Mouse (Mus musculus): Measurements from ENCODE around the gene Tpx2. TPM values are rescaled to one million over a fixed set of nuclear protein-coding genes. Genes with fewer than 3 reads are reported as not detected.

Gene Tpx2
- polyA plus RNA-seq (2016; fragmentation: Nextera tagmentation; extraction: Ambion mirVana): 162 and 163 TPM in 2 replicates

DNA sequence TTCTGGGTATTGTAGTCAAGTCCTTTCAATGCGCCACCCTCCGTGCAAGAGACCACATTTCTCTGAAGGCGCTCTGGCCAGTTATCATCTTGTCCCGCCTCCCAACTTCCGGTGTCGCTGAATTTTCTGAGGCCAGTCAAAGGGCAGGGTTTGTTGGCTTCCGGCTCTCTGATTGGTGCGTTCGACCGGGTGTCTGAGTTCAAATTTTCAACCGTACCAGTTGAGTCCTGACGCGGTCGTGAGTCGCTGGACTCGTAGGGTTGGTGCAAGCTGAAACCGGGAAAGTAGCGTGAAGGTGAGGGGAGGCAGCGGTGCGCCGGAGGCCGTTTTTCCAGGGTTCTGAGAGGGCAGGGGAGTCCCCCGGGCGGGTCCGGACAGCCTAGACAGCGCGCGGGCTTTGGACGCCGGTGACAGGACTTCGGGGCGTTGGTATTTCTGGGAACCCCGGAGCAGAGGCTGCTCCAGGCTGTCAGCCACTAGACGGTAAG is at the start of gene Tpx2:
Tpx2 (plus strand) TSS at position 150 of the 488 bp plus-strand sequence.
- Histone ChIP-seq H3K4me3 (peak within 1 kb of the TSS; percentile 93), H3K27me3 (ENCODE audit: poor library complexity, severe bottlenecking) (no peaks in the 10 kb centered on the region), H3K36me3 (replicated peaks) (peaks cover 36% of the 10 kb centered on the region), H3K4me1 (peaks cover 25% of the 10 kb centered on the region), H3K27ac (peak within 1 kb of the TSS; percentile 95), H3K9me3 (no peaks in the 10 kb centered on the region)
- peak; percentile 100 for DNase-seq (ENCODE audit: extremely low spot score, low spot score)
- under 1% methylated on average over 34 of the region's 34 CpGs for WGBS

DNA sequence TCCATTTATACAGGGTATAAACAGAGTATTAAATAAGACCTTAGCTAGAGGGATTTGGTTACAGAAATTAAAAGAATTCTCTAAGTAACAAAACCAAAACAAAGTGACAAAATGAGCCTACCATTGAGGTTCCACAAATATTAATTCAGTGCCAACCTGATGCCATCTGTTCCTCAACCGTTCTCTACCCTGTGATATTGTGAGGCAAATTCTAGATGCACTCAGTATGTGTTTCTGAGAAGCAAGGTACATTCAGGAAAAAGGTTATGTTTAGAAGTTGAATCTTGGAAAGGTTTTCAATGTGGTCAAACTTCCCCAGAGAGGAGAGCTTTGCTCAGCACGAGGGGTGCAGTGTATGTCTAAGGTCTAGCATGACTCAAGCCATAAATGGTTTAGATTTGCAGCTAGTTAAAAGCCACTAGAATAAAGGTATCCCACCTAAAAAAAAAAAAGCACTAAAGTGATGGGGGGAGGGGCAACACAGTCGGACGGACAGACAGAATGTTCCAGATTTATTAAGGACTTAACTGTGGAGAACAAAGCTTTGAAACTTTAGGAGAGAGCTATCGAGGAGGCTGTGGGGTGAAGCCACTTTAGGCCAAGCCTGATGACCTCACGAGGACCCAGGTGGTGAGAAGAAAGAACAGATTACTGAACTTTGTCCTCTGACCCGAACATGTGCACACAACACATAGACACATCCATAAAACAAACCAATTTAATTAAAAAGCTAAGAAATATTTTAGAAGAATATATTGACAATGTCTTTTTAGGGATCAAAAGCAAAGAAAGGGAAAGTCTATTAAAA is 47.6 kb upstream of the Tpx2 start:
- peaks cover 9% of the 10 kb centered on the region for H3K36me3 ChIP-seq (replicated peaks)
- no peaks in the 10 kb centered on the region for H3K27me3 ChIP-seq (ENCODE audit: poor library complexity, severe bottlenecking)
- no peak for DNase-seq (ENCODE audit: extremely low spot score, low spot score)
- H3K27ac ChIP-seq: no peak overlapping the region
- H3K4me1 ChIP-seq: peaks cover 22% of the 10 kb centered on the region
- no peaks in the 10 kb centered on the region for H3K9me3 ChIP-seq
- 77% methylated on average over 7 of the region's 7 CpGs for WGBS
- H3K4me3 ChIP-seq: no peak overlapping the region

GRCm38 (mm10) chr2:152800762-152801113 is 47.0 kb upstream of the Tpx2 start:
- Histone ChIP-seq H3K27me3 (ENCODE audit: poor library complexity, severe bottlenecking) (no peaks in the 10 kb centered on the region), H3K4me3 (no peak overlapping the region), H3K27ac (no peak overlapping the region), H3K9me3 (no peaks in the 10 kb centered on the region), H3K36me3 (replicated peaks) (peaks cover 9% of the 10 kb centered on the region), H3K4me1 (peaks cover 28% of the 10 kb centered on the region)
- no peak for DNase-seq (ENCODE audit: extremely low spot score, low spot score)

GRCm38 (mm10) chr2:152802303-152802702 is 45.5 kb upstream of the Tpx2 start:
- Histone ChIP-seq H3K27ac (no peak overlapping the region), H3K27me3 (ENCODE audit: poor library complexity, severe bottlenecking) (no peaks in the 10 kb centered on the region), H3K4me3 (no peak overlapping the region), H3K36me3 (replicated peaks) (peaks cover 17% of the 10 kb centered on the region), H3K9me3 (no peaks in the 10 kb centered on the region), H3K4me1 (peaks cover 35% of the 10 kb centered on the region)
- WGBS: 94% methylated on average over 10 of the region's 10 CpGs
- no peak for DNase-seq (ENCODE audit: extremely low spot score, low spot score)

DNA sequence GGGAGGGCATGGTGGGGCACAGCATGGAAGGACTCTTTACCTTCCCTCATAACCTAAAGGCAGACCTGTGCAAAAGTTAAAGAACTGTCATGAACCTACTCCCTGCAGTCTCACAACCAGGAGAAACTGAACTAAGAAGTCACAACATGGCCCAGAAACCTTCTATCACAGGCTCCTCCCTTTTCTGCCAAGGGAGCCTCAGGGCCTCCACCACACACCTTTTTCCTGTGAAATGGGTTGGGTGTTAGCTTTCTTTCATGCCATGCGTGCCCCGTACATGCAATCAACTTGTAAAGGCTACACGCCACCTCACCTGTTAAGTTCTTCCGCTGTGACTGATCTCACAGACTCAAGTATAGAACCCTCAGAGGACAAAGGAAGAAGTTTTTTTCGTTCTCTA is 44.7 kb upstream of the Tpx2 start:
- Histone ChIP-seq H3K27ac (no peak overlapping the region), H3K9me3 (no peaks in the 10 kb centered on the region), H3K4me3 (no peak overlapping the region), H3K27me3 (ENCODE audit: poor library complexity, severe bottlenecking) (no peaks in the 10 kb centered on the region), H3K36me3 (replicated peaks) (peaks cover 13% of the 10 kb centered on the region), H3K4me1 (peaks cover 35% of the 10 kb centered on the region)
- DNase-seq (ENCODE audit: extremely low spot score, low spot score): no peak
- 89% methylated on average over 5 of the region's 5 CpGs for WGBS

DNA sequence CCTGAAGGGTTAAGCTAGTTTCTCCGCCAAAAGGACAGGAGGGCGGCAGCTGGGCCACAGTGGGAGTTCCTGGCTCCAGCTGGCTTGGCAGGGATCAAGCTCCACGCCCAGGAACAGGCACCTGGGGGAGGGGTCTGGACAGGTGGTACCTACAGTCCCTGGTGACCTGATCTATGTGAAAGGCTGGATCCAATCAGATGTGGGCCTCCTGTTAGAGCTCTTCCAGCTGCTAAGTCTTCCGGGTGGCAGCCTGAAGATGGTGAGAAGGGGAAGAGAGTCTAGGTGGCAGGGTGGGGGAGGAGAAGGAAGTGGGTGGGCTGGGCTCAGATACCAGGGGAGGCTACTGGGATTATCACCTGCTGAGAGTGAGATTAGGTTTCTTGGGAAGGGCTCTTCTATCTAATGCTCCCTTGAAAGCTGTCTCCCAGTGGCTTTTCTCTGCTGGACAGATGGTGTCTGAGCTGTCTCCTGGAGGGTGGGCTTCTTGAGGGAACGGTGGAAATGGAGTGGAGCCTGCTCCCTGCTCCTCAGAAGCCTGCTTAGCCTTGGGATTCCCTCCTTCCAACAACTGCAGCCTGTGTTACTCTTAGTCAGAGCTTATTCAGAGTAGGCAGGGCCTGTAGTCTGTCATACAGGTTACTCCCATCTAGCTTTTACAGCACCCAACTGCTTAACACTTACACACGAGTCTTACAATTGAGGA is 43.2 kb upstream of the Tpx2 start:
- no peak for DNase-seq (ENCODE audit: extremely low spot score, low spot score)
- no peaks in the 10 kb centered on the region for H3K27me3 ChIP-seq (ENCODE audit: poor library complexity, severe bottlenecking)
- H3K27ac ChIP-seq: peak overlapping the region; percentile 66
- peaks cover 35% of the 10 kb centered on the region for H3K4me1 ChIP-seq
- no peaks in the 10 kb centered on the region for H3K9me3 ChIP-seq
- H3K36me3 ChIP-seq (replicated peaks): peaks cover 13% of the 10 kb centered on the region
- WGBS: 9% methylated on average over 6 of the region's 6 CpGs
- H3K4me3 ChIP-seq: no peak overlapping the region

- no peak for DNase-seq (ENCODE audit: extremely low spot score, low spot score)
- 42% methylated on average over 5 of the region's 5 CpGs for WGBS
- H3K9me3 ChIP-seq: no peaks in the 10 kb centered on the region
- no peak overlapping the region for H3K4me3 ChIP-seq
- H3K27ac ChIP-seq: peak overlapping the region; percentile 66
- peaks cover 13% of the 10 kb centered on the region for H3K36me3 ChIP-seq (replicated peaks)
- peaks cover 35% of the 10 kb centered on the region for H3K4me1 ChIP-seq
- H3K27me3 ChIP-seq (ENCODE audit: poor library complexity, severe bottlenecking): no peaks in the 10 kb centered on the region
Observed at GRCm38 (mm10) chr2:152805111-152805490, 42.7 kb upstream of the Tpx2 start.

- DNase-seq (ENCODE audit: extremely low spot score, low spot score): no peak
- Histone ChIP-seq H3K27ac (no peak overlapping the region), H3K9me3 (no peaks in the 10 kb centered on the region), H3K4me3 (no peak overlapping the region), H3K36me3 (replicated peaks) (peaks cover 13% of the 10 kb centered on the region), H3K4me1 (peaks cover 39% of the 10 kb centered on the region), H3K27me3 (ENCODE audit: poor library complexity, severe bottlenecking) (no peaks in the 10 kb centered on the region)
- WGBS: 91% methylated on average over 2 of the region's 2 CpGs
Observed at GRCm38 (mm10) chr2:152806037-152806436, 41.7 kb upstream of the Tpx2 start.

GRCm38 (mm10) chr2:152808178-152808577 is 39.6 kb upstream of the Tpx2 start:
- Histone ChIP-seq H3K9me3 (no peaks in the 10 kb centered on the region), H3K27ac (no peak overlapping the region), H3K27me3 (ENCODE audit: poor library complexity, severe bottlenecking) (no peaks in the 10 kb centered on the region), H3K36me3 (replicated peaks) (peaks cover 16% of the 10 kb centered on the region), H3K4me3 (no peak overlapping the region), H3K4me1 (peaks cover 48% of the 10 kb centered on the region)
- DNase-seq (ENCODE audit: extremely low spot score, low spot score): no peak
- WGBS: 89% methylated on average over 3 of the region's 3 CpGs

GRCm38 (mm10) chr2:152810158-152810941 is 37.4 kb upstream of the Tpx2 start:
- WGBS: 83% methylated on average over 5 of the region's 5 CpGs
- Histone ChIP-seq H3K9me3 (no peaks in the 10 kb centered on the region), H3K27ac (no peak overlapping the region), H3K36me3 (replicated peaks) (peaks cover 16% of the 10 kb centered on the region), H3K4me1 (peaks cover 27% of the 10 kb centered on the region), H3K27me3 (ENCODE audit: poor library complexity, severe bottlenecking) (no peaks in the 10 kb centered on the region), H3K4me3 (no peak overlapping the region)
- no peak for DNase-seq (ENCODE audit: extremely low spot score, low spot score)

- H3K27ac ChIP-seq: no peak overlapping the region
- DNase-seq (ENCODE audit: extremely low spot score, low spot score): no peak
- H3K4me1 ChIP-seq: peaks cover 21% of the 10 kb centered on the region
- 51% methylated on average over 3 of the region's 3 CpGs for WGBS
- no peak overlapping the region for H3K4me3 ChIP-seq
- no peaks in the 10 kb centered on the region for H3K9me3 ChIP-seq
- peaks cover 16% of the 10 kb centered on the region for H3K36me3 ChIP-seq (replicated peaks)
- H3K27me3 ChIP-seq (ENCODE audit: poor library complexity, severe bottlenecking): no peaks in the 10 kb centered on the region
Observed at GRCm38 (mm10) chr2:152811336-152812165, 36.2 kb upstream of the Tpx2 start.

DNA sequence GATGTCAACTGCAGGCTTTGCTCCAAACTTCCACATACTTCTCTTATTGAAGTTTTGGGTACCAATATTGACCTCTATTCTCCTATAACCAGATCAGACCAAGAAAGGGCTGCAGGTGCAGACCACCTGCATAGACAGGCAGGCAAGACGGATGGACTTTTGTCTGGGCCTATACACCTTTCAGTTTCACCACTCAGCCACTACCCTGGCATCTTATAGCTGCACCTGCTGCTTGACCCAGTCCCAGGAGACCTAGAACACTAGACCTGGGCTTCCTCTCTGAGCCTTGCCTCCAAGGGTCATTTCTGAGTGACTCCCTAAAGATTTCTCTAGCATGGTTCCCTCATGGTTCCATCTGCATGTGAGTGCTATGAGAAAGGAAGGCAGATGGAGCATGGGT is 34.5 kb upstream of the Tpx2 start:
- H3K9me3 ChIP-seq: no peaks in the 10 kb centered on the region
- H3K36me3 ChIP-seq (replicated peaks): peaks cover 24% of the 10 kb centered on the region
- WGBS: 100% methylated on average over 1 of the region's 1 CpGs
- H3K4me3 ChIP-seq: no peak overlapping the region
- no peaks in the 10 kb centered on the region for H3K27me3 ChIP-seq (ENCODE audit: poor library complexity, severe bottlenecking)
- H3K27ac ChIP-seq: no peak overlapping the region
- peaks cover 37% of the 10 kb centered on the region for H3K4me1 ChIP-seq
- DNase-seq (ENCODE audit: extremely low spot score, low spot score): no peak
